Mouse (Mus musculus) cerebellum, adult (tissue): Measurements from ENCODE around the gene Vmn1r191.
"Not testable (repeated sequence)": the region's sequence is repeated elsewhere in the genome, so short reads cannot be mapped to it uniquely, and the experiment has no call there.

Source experiments
- ATAC-seq: cut with Nextera tagmentation; 2 replicates; pipeline ENCODE4 v1.9.2; 2017; ENCODE audit warnings: mild to moderate bottlenecking, moderate library complexity, mixed read lengths; ENCODE audit not compliant: insufficient number of reproducible peaks, low FRiP score, low TSS enrichment

The Vmn1r191 gene

DNA sequence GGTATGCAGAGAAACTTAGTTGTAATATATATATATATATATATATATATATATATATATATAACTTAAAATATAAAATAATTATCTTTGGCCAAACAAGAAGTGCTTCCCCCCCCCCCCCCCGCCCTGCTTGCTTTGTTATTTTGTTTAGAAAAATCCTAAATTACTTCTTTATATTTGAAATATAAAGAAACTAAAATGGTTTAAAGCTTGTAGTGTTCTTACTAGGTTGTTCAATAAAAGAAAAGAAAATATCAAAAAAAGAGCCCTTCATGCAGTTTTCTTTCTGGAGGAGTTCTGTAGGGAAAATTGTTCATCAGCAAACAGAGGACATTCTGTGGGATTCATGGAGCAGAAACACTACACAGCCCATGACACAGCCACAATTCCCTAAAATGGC is at the start of gene Vmn1r191:
TSS of gene Vmn1r191 (minus strand) at position 101 of the 400 bp plus-strand sequence.
- ATAC-seq = no peak

DNA sequence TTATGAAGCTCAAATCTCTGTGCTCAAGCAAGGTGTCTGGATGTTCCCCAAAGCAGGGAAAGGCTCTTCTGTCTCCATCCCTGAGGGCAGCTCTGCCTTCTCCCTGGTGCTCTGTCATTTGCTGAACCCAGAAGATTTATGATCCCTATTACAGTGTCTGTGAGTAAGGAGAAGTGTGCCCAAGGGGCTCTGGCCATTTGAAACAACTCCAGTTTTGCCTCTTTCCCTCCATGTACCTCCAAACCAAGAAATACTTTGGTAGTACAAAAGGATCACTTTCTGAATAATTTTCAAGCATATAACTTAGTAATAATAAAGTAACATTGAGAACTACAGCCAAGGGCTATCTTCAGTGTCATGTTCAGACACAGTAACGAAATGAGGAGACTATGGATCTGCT is 39.3 kb upstream of the Vmn1r191 start, which contains the start of gene Vmn1r193:
TSS of gene Vmn1r193 (minus strand) at position 101 of the 400 bp plus-strand sequence.
- not testable (repeated sequence) for ATAC-seq

DNA sequence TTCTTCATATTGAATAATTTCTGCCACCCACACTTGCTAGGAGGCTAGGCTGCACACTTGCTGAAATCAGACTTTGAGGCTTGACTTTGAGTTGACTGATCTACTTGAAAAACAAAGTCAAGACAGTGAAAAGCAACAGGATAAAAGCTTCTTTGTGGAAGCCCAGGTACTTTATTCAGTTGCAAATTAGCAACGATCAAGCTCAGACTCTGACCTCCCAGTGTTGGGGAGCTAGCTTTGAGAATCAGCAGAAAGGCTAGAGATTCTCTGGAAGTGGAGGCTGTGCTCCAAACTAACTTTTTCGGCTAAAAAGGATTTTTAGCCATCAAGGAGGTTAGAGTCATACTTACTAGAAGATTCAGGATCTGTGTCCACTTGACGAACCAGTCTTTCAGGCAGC is 9.0 kb upstream of the Vmn1r191 start:
- ATAC-seq = not testable (repeated sequence)

DNA sequence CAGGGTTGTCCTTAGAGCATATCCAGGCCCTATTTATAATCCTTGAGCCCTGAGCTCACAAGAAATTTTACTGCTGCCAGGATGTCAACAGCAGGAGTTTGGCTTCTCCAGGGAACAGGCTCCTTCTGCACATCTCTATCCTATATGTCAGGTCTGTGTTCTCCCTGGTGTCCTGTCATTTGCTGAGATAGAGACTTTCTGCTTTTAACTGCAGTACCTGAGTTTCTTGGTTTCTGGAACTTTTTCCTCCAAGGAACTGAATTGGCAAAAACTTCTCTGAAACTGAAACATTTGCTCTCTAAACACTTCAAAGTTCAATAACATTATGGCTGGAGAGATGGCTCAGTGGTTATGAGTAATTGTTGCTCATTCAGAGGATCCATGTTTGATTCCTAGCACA is 7.3 kb upstream of the Vmn1r191 start, which contains the start of gene Vmn1r192:
TSS of gene Vmn1r192 (minus strand) at position 101 of the 400 bp plus-strand sequence.
- ATAC-seq = no peak

DNA sequence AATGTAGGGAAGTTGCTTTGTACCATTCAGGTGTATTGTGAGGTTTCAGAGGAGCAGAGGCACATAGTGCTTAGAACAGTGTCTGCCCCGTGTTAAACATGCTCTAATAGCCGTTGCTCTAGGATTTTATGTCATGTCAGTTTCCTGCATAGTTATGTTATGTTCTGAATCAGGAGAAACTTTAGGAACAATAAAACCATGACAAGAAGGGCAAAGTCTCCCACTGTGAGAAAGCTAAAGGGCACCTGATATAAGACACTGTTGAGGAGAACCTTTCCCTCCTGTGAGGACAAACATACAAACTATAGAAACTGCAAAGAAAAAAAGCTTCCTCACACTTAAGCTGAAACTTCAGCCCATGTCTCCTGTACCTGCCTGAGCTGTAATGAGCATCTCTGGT is 6.6 kb upstream of the Vmn1r191 start:
- ATAC-seq = no peak

DNA sequence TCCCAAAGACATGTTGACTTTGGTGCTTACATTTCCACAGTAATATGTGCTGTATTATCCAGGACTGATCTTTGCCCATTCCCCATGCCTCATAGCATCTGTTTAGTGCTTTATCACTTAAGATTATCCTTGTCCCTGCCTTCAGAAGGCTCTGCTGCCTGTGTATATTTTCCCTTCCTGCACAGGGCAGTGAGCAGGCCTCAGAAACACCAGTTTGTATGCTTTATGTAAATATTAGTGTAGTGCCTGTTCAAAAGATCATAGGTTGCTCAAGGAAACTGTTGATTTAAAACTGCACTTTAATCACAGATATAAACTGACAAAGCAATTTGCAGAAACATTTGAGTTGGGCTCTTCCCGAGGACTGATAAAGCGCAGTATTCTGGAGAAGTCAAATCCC is 5.5 kb upstream of the Vmn1r191 start:
- ATAC-seq = no peak

DNA sequence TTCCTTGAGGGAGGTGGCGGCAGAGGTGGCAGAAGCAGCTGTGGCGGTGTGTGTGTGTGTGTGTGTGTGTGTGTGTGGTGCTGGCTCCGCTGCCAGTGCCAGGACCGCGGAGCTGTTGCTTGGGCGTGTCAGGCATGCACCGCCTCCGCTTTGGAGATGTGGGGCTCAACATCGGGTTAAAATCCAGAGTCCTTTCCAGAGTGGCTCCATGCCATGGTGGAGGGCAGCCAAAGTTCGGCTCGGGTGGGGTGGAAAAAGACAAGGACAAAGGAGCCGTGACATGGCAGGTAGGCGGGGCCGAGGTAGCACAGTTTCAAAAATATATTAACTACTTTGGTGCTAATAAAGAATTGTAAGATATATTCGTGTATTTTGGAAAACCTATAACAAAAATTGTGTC is 15.4 kb downstream of the Vmn1r191 start:
- no peak for ATAC-seq

DNA sequence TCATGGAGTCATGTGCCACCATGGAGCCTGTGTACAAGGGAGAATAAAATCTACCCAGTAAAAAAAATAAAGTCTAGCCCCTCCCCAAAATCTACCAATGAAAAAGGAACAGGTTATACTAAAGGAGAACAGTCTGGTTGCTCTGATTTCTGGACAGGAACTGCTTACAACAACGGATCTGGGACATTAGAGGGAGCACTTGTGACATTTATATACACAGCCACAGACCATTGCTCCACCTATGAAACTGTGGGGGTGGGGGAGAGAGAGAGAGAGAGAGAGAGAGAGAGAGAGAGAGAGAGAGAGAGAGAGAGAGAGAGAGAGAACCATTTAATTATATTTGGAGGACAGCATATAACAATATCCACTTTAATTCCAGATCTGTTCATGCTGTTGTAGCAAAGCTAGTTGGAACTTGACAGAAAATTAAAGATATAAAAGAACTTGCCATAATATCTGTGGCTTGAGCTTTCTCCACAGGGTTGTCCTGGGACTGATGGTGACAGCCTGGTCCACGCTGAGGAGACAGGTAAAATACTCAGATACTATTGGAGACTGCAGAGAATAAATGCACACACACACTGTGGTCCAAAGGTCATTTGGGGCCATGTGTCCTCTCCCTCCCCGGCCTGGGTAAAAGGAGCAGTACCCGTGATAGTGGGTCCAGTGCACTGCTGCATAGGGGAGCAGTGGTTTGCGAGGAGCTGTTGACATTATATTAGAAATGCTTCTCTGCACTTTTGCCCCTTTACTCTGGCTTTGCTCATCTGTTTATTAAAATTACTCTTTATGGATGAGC is 47.1 kb downstream of the Vmn1r191 start:
- not testable (repeated sequence) for ATAC-seq
